Mouse (Mus musculus): Measurements from ENCODE around the gene Nrxn1. TPM values are rescaled to one million over a fixed set of nuclear protein-coding genes. Genes with fewer than 3 reads are reported as not detected.

The Nrxn1 gene
- total and polyA plus RNA-seq, 3 experiments, result not detected

DNA sequence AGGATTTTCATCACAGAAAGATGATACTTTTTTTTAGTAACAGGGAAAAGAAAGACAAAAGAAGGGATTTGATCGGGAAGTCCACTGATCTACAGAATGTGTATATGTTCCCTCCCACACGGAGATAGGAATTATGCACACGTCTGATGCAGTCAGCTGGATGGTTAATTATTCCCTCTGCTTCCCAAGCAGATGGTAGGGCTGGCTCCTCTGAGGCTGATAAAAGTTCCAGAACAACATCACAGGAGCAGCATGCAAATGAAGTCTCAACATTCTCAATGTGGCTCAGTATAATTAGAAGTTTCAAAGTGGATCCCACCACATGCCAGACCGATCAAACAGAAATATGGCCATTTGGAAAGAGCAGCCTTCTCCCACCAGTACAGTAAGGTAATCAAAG lies 388.1 kb downstream of the Nrxn1 start:
- Histone ChIP-seq H3K79me2 (replicated peaks; ENCODE audit: control insufficient read depth, extremely low read depth, insufficient read depth, poor library complexity, severe bottlenecking) (no peaks in the 10 kb centered on the region), H3K4me1 (ENCODE audit: control insufficient read depth in 1 of 2, insufficient read depth in 2 of 2) (no peaks in the 10 kb centered on the region), H3K36me3 (replicated peaks in 1 of 2; ENCODE audit: control insufficient read depth in 1 of 2, insufficient read depth in 1 of 2, low read length in 1 of 2) (no peaks in the 10 kb centered on the region), H3K27me3 (replicated peaks) (no peaks in the 10 kb centered on the region), H3K27ac (ENCODE audit: insufficient read depth, low read depth) (no peak overlapping the region), H3K4me3 (replicated peaks in 1 of 3; ENCODE audit: low read depth in 2 of 3, low read length in 2 of 3, poor library complexity in 1 of 3) (no peak overlapping the region), H3K9me3 (replicated peaks; ENCODE audit: low read length) (peaks cover 37% of the 10 kb centered on the region), H3K9ac (ENCODE audit: insufficient read depth, low read depth) (no peak overlapping the region), H3K4me2 (ENCODE audit: insufficient read depth, low read depth, poor library complexity, severe bottlenecking) (no peak overlapping the region)
- no peak for DNase-seq (ENCODE audit: extremely low read depth)
- in situ Hi-C loops (cut with MboI; ENCODE audit: low pct_ligation_motif_present, low pct_unique_long_range_greater_than_20kb, low sequenced_read_pairs) (no loop called here), dilution Hi-C loops (cut with MboI; ENCODE audit: extremely low pct_ligation_motif_present, extremely low pct_unique_long_range_greater_than_20kb, low sequenced_read_pairs) (no loop called here)
- TF ChIP-seq UBTF (IDR thresholded peaks at IDR 0.05; ENCODE audit: low read depth, low read length), result no peak
- TF ChIP-seq POLR2A (IDR thresholded peaks at IDR 0.05; ENCODE audit: low read depth, low read length), result no peak
- no peak for TF ChIP-seq ZC3H11A (IDR thresholded peaks at IDR 0.05; ENCODE audit: low read depth, low read length)
- no peak for TF ChIP-seq TCF12 (IDR thresholded peaks at IDR 0.05; ENCODE audit: low read depth, low read length)
- TF ChIP-seq HCFC1 (IDR thresholded peaks at IDR 0.05; ENCODE audit: low read depth, low read length), result no peak
- TF ChIP-seq USF2 (conservative IDR thresholded peaks at IDR 0.05; ENCODE audit: low read depth, low read length), result no peak
- TF ChIP-seq TBP (conservative IDR thresholded peaks at IDR 0.05; ENCODE audit: low read depth, low read length), result no peak
- TF ChIP-seq JUND (conservative IDR thresholded peaks at IDR 0.05; ENCODE audit: low read depth, low read length), result no peak
- no peak for TF ChIP-seq MYC (IDR thresholded peaks at IDR 0.05; ENCODE audit: low read depth, low read length)
- TF ChIP-seq ZKSCAN1 (IDR thresholded peaks at IDR 0.05; ENCODE audit: borderline replicate concordance, low read depth, low read length), result no peak
- no peak for TF ChIP-seq USF1 (IDR thresholded peaks at IDR 0.05; ENCODE audit: low read depth, low read length)
- TF ChIP-seq NRF1 (IDR thresholded peaks at IDR 0.05; ENCODE audit: low read depth, low read length), result no peak
- no peak for TF ChIP-seq CTCF (conservative IDR thresholded peaks at IDR 0.05 in 1 of 2, IDR thresholded peaks at IDR 0.05 in 1 of 2; ENCODE audit: low read depth in 2 of 2, low read length in 2 of 2)
- no peak for TF ChIP-seq PAX5 (IDR thresholded peaks at IDR 0.05; ENCODE audit: low read length)
- no peak for TF ChIP-seq SMC3 (IDR thresholded peaks at IDR 0.05; ENCODE audit: low read depth, low read length)
- no peak for TF ChIP-seq MAZ (IDR thresholded peaks at IDR 0.05; ENCODE audit: low read depth, low read length)
- TF ChIP-seq ZMIZ1 (IDR thresholded peaks at IDR 0.05; ENCODE audit: low read depth, low read length), result no peak
- no peak for TF ChIP-seq BHLHE40 (IDR thresholded peaks at IDR 0.05; ENCODE audit: low read depth, low read length)
- no peak for TF ChIP-seq POLR2AphosphoS2 (IDR thresholded peaks at IDR 0.05; ENCODE audit: low read depth, low read length)

DNA sequence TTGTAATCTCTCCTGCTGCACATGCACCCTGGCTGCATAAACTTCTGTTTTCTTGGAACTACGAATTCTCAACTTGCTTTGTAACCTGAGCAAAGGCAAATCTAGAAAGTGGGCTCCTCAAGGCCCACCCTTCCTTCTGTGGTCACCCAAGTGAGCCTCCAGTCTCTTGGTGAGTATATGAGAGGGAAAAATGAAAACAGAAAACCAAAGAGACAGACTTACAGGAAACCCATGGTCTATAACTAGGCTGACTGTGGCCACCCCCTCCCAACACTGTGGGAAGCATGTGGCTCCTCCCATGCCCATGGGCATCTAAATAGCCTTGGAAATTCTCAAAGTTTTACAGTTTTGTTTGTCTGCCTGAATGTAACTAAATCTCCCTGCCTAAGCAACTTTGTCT lies 390.2 kb downstream of the Nrxn1 start:
- H3K4me3 ChIP-seq (replicated peaks in 1 of 3; ENCODE audit: low read depth in 2 of 3, low read length in 2 of 3, poor library complexity in 1 of 3), result no peak overlapping the region
- H3K9me3 ChIP-seq (replicated peaks; ENCODE audit: low read length), result peaks cover 38% of the 10 kb centered on the region
- TF ChIP-seq EP300 (IDR thresholded peaks at IDR 0.05; ENCODE audit: low read length) (no peak), ELF1 (IDR thresholded peaks at IDR 0.05; ENCODE audit: low read depth, low read length) (no peak), TCF12 (IDR thresholded peaks at IDR 0.05; ENCODE audit: low read depth, low read length) (no peak), USF2 (conservative IDR thresholded peaks at IDR 0.05; ENCODE audit: low read depth, low read length) (no peak), KAT2A (IDR thresholded peaks at IDR 0.05; ENCODE audit: insufficient replicate concordance, low read length) (no peak), MXI1 (IDR thresholded peaks at IDR 0.05; ENCODE audit: low read depth, low read length) (no peak)
- no peak overlapping the region for H3K9ac ChIP-seq (ENCODE audit: insufficient read depth, low read depth)
- H3K79me2 ChIP-seq (replicated peaks; ENCODE audit: control insufficient read depth, extremely low read depth, insufficient read depth, poor library complexity, severe bottlenecking), result no peaks in the 10 kb centered on the region
- H3K4me2 ChIP-seq (ENCODE audit: insufficient read depth, low read depth, poor library complexity, severe bottlenecking), result no peak overlapping the region
- no peaks in the 10 kb centered on the region for H3K36me3 ChIP-seq (replicated peaks in 1 of 2; ENCODE audit: control insufficient read depth in 1 of 2, insufficient read depth in 1 of 2, low read length in 1 of 2)
- dilution Hi-C loops (cut with MboI; ENCODE audit: extremely low pct_ligation_motif_present, extremely low pct_unique_long_range_greater_than_20kb, low sequenced_read_pairs), result no loop called here
- in situ Hi-C loops (cut with MboI; ENCODE audit: low pct_ligation_motif_present, low pct_unique_long_range_greater_than_20kb, low sequenced_read_pairs), result no loop called here
- no peak overlapping the region for H3K27ac ChIP-seq (ENCODE audit: insufficient read depth, low read depth)
- DNase-seq (ENCODE audit: extremely low read depth), result no peak
- H3K27me3 ChIP-seq (replicated peaks), result no peaks in the 10 kb centered on the region
- no peaks in the 10 kb centered on the region for H3K4me1 ChIP-seq (ENCODE audit: control insufficient read depth in 1 of 2, insufficient read depth in 2 of 2)
